Mouse (Mus musculus) urinary bladder, adult 2 months (tissue): ENCODE results near the gene Tmem39a. TPM values are rescaled to one million over a fixed set of nuclear protein-coding genes. Genes with fewer than 3 reads are reported as not detected.

Source experiments
- DNase-seq: peaks from one replicate; pipeline ENCODE4 v3.0.0; 2022; ENCODE audit warnings: low spot score
- polyA plus RNA-seq: library from polyadenylated mRNA; depleted of rRNA; stranded (reverse); fragments of >200 nt; gene quantifications from 2 replicates; pipeline ENCODE4 v1.2.3, GENCODE M21; 2012; rRNA removed

The Tmem39a gene
- polyA plus RNA-seq, 1 experiment = 91.6 TPM

GRCm38 (mm10) chr16:38635833-38636390, 77.4 kb downstream of the Tmem39a start:
- no peak for DNase-seq

- DNase-seq = no peak
These were observed 78.2 kb downstream of the Tmem39a start for GRCm38 (mm10) chr16:38636682-38637081.

GRCm38 (mm10) chr16:38637085-38637484, 78.6 kb downstream of the Tmem39a start:
- no peak for DNase-seq

Other genes starting within 250 kb of the Tmem39a start
- gene Maats1, start 216.6 kb upstream of the Tmem39a start, polyA plus RNA-seq = 0.07 and 0.10 TPM in 2 replicates
- 203 and 240 TPM in 2 replicates for gene Cox17, start 211.7 kb upstream of the Tmem39a start, polyA plus RNA-seq
- gene Gm21987, start 211.7 kb upstream of the Tmem39a start, polyA plus RNA-seq = 0.25 TPM in 1 of 2 replicates, not detected in the other
- 167 and 176 TPM in 2 replicates for gene Popdc2, start 196.5 kb upstream of the Tmem39a start, polyA plus RNA-seq
- 12.7 and 13.8 TPM in 2 replicates for gene Pla1a, start 125.6 kb upstream of the Tmem39a start, polyA plus RNA-seq
- 44.3 and 44.8 TPM in 2 replicates for gene Adprh, start 106.0 kb upstream of the Tmem39a start, polyA plus RNA-seq
- gene Cd80, start 103.1 kb upstream of the Tmem39a start, polyA plus RNA-seq = 1.8 and 2.4 TPM in 2 replicates
- 14.7 and 15.9 TPM in 2 replicates for gene Timmdc1, start 36.0 kb upstream of the Tmem39a start, polyA plus RNA-seq
- 39.9 and 40.8 TPM in 2 replicates for gene Poglut1, start 8.4 kb upstream of the Tmem39a start, polyA plus RNA-seq
- 7.8 and 13.3 TPM in 2 replicates for gene Arhgap31, start 154.6 kb downstream of the Tmem39a start, polyA plus RNA-seq
- 16.6 and 17.2 TPM in 2 replicates for gene B4galt4, start 183.6 kb downstream of the Tmem39a start, polyA plus RNA-seq
- gene Upk1b, start 241.6 kb downstream of the Tmem39a start, polyA plus RNA-seq = 1,242 and 1,579 TPM in 2 replicates